Mouse (Mus musculus): ENCODE results near the gene Tmem88. TPM values are rescaled to one million over a fixed set of nuclear protein-coding genes. Genes with fewer than 3 reads are reported as not detected.

The Tmem88 gene
- polyA plus RNA-seq, 1 experiment from 2014 or later, result 39.1 TPM

DNA sequence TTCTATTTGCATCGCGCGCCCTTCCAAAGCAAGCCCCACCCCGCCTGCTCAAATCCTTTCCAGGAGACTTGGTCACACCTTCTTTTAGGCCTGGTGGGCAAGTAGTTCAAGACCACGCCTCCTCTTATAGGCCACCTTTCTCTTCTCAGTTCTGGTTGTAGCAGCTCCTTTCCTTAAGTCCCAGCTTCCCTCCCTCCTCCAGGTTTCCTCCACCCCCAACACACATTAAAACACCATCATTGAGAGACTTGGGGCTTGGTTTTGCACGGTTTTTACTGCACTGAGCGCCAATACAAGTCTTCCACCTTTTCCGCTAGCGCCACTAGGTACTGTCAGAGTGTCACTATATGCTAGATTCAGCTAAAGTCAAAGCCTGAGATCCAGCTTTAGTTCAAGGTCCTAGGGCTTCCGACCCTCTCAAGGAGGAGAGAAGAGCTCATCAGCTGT is 22.5 kb upstream of the Tmem88 start:
- Histone ChIP-seq H3K4me2 (peak overlapping the region; percentile 97), H3K36me3 (ENCODE audit: insufficient read depth) (no peaks in the 10 kb centered on the region), H3K4me3 (ENCODE audit: low read depth, low read length) (peak overlapping the region; percentile 71), H3K9ac (peak overlapping the region; percentile 48; the same call in 1 of the 2 replicates), H3K4me1 (ENCODE audit: insufficient read depth) (peaks cover 6% of the 10 kb centered on the region; the same call in 1 of the 2 replicates), H3K27ac (ENCODE audit: low read depth) (no peak overlapping the region), H3K27me3 (ENCODE audit: insufficient read depth, low read length) (peaks cover 19% of the 10 kb centered on the region), H3K9me3 (ENCODE audit: low read depth, low read length) (no peaks in the 10 kb centered on the region)
- DNase-seq (no peak), ATAC-seq (ENCODE audit: insufficient read depth) (no peak)
- no peak for TF ChIP-seq CTCF (IDR thresholded peaks at IDR 0.05; ENCODE audit: low read depth)
- 12% methylated on average over 10 of the region's 10 CpGs for WGBS

- no peaks in the 10 kb centered on the region for H3K9me3 ChIP-seq (ENCODE audit: low read depth, low read length)
- peak overlapping the region; percentile 48 for H3K9ac ChIP-seq
- no peak for TF ChIP-seq CTCF (IDR thresholded peaks at IDR 0.05; ENCODE audit: low read depth)
- DNase-seq, result peak; percentile 73
- H3K27me3 ChIP-seq (ENCODE audit: insufficient read depth, low read length), result peaks cover 19% of the 10 kb centered on the region
- no peak for ATAC-seq (ENCODE audit: insufficient read depth)
- H3K4me2 ChIP-seq, result peak overlapping the region; percentile 97
- under 1% methylated on average over 31 of the region's 31 CpGs for WGBS
- peak overlapping the region; percentile 71 for H3K4me3 ChIP-seq (ENCODE audit: low read depth, low read length)
- H3K27ac ChIP-seq (ENCODE audit: low read depth), result peak overlapping the region; percentile 93
- no peaks in the 10 kb centered on the region for H3K36me3 ChIP-seq (ENCODE audit: insufficient read depth)
- H3K4me1 ChIP-seq (ENCODE audit: insufficient read depth), result peaks cover 6% of the 10 kb centered on the region; the same call in 1 of the 2 replicates
Measured at GRCm38 (mm10) chr11:69419813-69420553, 21.9 kb upstream of the Tmem88 start.

GRCm38 (mm10) chr11:69419443-69419812 is 21.4 kb upstream of the Tmem88 start:
- no peaks in the 10 kb centered on the region for H3K36me3 ChIP-seq (ENCODE audit: insufficient read depth)
- peak; percentile 59 for TF ChIP-seq CTCF (IDR thresholded peaks at IDR 0.05; ENCODE audit: low read depth)
- DNase-seq, result peak; percentile 65
- no peaks in the 10 kb centered on the region for H3K9me3 ChIP-seq (ENCODE audit: low read depth, low read length)
- peaks cover 10% of the 10 kb centered on the region; the same call in 1 of the 2 replicates for H3K4me1 ChIP-seq (ENCODE audit: insufficient read depth)
- peaks cover 19% of the 10 kb centered on the region for H3K27me3 ChIP-seq (ENCODE audit: insufficient read depth, low read length)
- WGBS, result 0% methylated on average over 19 of the region's 19 CpGs
- peak overlapping the region; percentile 93 for H3K27ac ChIP-seq (ENCODE audit: low read depth)
- peak overlapping the region; percentile 71 for H3K4me3 ChIP-seq (ENCODE audit: low read depth, low read length)
- no peak for ATAC-seq (ENCODE audit: insufficient read depth)
- H3K4me2 ChIP-seq, result peak overlapping the region; percentile 97
- H3K9ac ChIP-seq, result peak overlapping the region; percentile 48

GRCm38 (mm10) chr11:69418481-69419442 is 20.7 kb upstream of the Tmem88 start:
- Histone ChIP-seq H3K27ac (ENCODE audit: low read depth) (peak overlapping the region; percentile 99), H3K9me3 (ENCODE audit: low read depth, low read length) (no peaks in the 10 kb centered on the region), H3K36me3 (ENCODE audit: insufficient read depth) (no peaks in the 10 kb centered on the region), H3K4me3 (ENCODE audit: low read depth, low read length) (peak overlapping the region; percentile 71), H3K9ac (peak overlapping the region; percentile 68), H3K4me2 (peak overlapping the region; percentile 97), H3K4me1 (ENCODE audit: insufficient read depth) (peaks cover 12% of the 10 kb centered on the region; the same call in 1 of the 2 replicates), H3K27me3 (ENCODE audit: insufficient read depth, low read length) (peaks cover 19% of the 10 kb centered on the region)
- ATAC-seq (ENCODE audit: insufficient read depth) (peak; percentile 91), DNase-seq (peak; percentile 96)
- under 1% methylated on average over 45 of the region's 45 CpGs for WGBS
- no peak for TF ChIP-seq CTCF (IDR thresholded peaks at IDR 0.05; ENCODE audit: low read depth)

DNA sequence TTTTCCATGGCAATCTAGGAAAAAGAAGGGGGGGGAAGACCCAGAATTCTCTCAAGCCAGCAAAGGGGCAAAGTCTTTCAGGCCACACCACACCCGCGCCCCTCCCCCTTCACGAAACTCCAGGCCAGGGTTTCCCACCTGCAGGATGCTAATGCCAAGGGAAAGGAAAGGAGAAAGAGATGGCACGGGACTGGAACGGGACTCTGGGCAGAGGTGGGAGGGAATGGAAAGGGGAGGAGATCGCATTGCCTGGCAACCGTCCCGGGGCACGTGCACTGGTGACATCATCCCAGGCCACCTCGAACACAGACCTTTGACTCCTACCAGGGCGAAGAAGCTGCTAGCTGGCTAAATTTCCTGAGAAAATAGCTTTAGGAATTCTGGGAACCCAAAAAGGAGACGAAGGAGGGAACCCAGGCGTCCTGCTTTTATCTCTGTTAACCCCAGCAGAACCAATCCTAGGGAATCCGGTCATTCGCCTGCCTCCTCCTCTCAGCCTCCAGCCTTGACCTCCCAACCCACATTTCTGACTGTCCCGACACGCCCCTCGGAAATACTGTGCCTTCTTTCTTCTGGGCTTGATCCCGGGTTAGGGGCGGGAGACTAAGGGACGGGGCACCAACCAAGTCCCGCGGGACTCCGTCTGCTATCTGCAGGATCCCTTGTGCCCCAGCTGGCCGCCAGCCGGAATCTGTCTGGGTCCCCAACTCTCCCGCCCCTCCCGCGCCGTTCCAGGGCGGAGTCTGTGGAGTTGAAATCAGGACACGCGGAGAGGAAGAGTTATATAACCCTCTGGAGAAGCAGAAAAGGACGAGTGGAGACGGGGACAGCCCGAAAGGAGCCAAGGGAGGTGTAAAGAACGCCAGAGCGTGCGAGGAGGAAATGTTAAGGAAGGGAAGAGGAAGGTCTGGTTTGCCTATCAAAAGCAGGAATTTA is 19.7 kb upstream of the Tmem88 start:
- peaks cover 7% of the 10 kb centered on the region for H3K36me3 ChIP-seq (ENCODE audit: insufficient read depth)
- H3K27me3 ChIP-seq (ENCODE audit: insufficient read depth, low read length), result peaks cover 17% of the 10 kb centered on the region
- DNase-seq, result peak; percentile 96
- no peak for TF ChIP-seq CTCF (IDR thresholded peaks at IDR 0.05; ENCODE audit: low read depth)
- H3K4me2 ChIP-seq, result peak overlapping the region; percentile 97
- peak overlapping the region; percentile 71 for H3K4me3 ChIP-seq (ENCODE audit: low read depth, low read length)
- H3K9ac ChIP-seq, result peak overlapping the region; percentile 68
- H3K4me1 ChIP-seq (ENCODE audit: insufficient read depth), result peaks cover 22% of the 10 kb centered on the region; the same call in 1 of the 2 replicates
- ATAC-seq (ENCODE audit: insufficient read depth), result peak; percentile 39
- WGBS, result under 1% methylated on average over 39 of the region's 39 CpGs
- H3K27ac ChIP-seq (ENCODE audit: low read depth), result peak overlapping the region; percentile 99
- no peaks in the 10 kb centered on the region for H3K9me3 ChIP-seq (ENCODE audit: low read depth, low read length)

- Histone ChIP-seq H3K36me3 (ENCODE audit: insufficient read depth) (peaks cover 14% of the 10 kb centered on the region), H3K27me3 (ENCODE audit: insufficient read depth, low read length) (peaks cover 11% of the 10 kb centered on the region), H3K4me3 (ENCODE audit: low read depth, low read length) (peak overlapping the region; percentile 71), H3K27ac (ENCODE audit: low read depth) (peak overlapping the region; percentile 99), H3K4me2 (peak overlapping the region; percentile 97), H3K9ac (peak overlapping the region; percentile 10), H3K4me1 (ENCODE audit: insufficient read depth) (peaks cover 29% of the 10 kb centered on the region), H3K9me3 (ENCODE audit: low read depth, low read length) (no peaks in the 10 kb centered on the region)
- no peak for ATAC-seq (ENCODE audit: insufficient read depth)
- TF ChIP-seq CTCF (IDR thresholded peaks at IDR 0.05; ENCODE audit: low read depth), result no peak
- no peak for DNase-seq
- WGBS, result 8% methylated on average over 8 of the region's 8 CpGs
Measured at GRCm38 (mm10) chr11:69416921-69417448, 19.0 kb upstream of the Tmem88 start.
